Mouse (Mus musculus) left cerebral cortex, adult 8-10 months (tissue): Measurements from ENCODE around the gene Josd2. TPM values are rescaled to one million over a fixed set of nuclear protein-coding genes. Genes with fewer than 3 reads are reported as not detected.

Experiments used
- DNase-seq, 2 experiments: peaks; one replicate each; pipeline ENCODE4 v3.0.0; 2022; ENCODE audit warnings: low spot score in 2 of 2
- microRNA-seq, 2 experiments: library from miRNA; unstranded; fragments of <30 nt; microRNA quantifications; one replicate each; pipeline ENCODE4 v1.2.0; 2022
- total RNA-seq, 4 experiments: library from RNA; stranded (reverse); gene quantifications; 2 replicates each; pipeline ENCODE4 v1.2.4; 2022

Josd2 gene
- total RNA-seq, 4 experiments from 2014 or later, result 84.0 to 90.6 (median 87.5) TPM

DNA sequence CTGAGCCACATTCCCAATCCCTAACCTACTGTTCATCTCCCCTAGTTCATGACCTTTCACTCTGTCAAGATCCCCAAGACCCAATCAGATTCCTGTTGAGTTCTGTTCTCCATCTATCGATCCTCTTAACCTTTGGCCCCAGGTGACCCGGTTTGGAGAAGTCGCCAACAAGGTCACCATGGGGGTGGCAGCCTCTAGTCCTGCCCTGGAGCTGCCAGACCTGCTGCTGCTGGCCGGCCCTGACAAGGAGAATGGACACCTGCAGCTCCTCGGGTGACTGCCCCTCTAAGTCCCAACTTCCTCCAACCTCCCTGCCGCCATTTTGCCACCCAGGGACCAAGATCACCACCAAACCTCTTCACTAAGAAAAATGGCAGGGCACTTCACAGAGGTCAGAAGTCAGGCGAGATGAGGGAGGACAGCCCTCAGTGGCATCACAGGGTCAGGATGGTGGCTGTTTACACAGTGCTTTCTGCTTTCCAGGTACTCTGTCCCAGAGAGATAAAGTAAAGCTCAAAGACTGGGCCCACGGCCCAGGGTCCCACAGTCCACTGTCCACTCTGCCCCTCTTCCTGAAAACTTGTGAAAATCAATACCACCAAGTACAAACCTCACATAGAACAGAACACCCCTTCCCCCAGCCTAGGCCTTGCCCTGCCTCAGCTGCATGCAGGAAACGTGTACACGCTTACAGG lies 29.7 kb downstream of the Josd2 start:
- no peak for DNase-seq

DNA sequence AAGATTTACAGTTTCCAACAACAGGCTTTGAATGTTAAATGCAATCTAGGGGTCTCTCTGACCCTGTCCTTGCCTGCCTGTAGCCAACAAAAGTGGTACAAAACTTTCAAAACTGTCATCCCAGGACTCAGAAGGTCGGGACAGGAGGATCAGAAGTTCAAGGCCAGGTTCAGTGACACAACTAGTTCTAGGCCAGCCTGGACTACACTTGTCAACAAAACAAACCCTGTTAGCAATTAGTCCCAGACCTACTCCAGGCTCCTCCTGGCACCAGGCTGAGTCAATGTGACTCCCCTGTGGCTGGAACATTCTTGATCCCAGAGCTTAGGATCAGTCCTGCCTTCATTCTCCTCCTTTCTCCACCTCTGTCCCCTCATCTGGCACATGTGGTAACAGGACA lies 31.1 kb downstream of the Josd2 start:
- DNase-seq, result no peak

DNA sequence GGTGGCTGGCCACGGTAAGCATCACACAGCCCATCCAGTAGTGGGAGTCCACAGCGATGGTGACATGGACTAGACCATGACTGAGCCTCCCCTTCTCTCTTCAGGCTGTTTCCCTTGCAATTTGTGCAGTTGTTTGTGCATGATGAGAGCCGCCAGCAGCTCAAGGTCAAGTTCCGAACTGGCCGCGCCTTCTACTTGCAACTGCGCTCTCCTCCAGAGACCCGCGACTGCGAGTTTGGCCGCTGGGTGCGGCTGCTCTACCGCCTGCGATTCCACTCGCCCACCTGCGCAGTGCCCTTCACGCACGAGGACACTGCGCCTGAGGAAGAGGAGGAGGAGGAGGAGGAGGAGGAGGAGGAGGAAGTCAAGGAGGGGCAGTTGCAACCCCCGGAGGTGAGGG lies 32.3 kb downstream of the Josd2 start:
- DNase-seq, result no peak

DNA sequence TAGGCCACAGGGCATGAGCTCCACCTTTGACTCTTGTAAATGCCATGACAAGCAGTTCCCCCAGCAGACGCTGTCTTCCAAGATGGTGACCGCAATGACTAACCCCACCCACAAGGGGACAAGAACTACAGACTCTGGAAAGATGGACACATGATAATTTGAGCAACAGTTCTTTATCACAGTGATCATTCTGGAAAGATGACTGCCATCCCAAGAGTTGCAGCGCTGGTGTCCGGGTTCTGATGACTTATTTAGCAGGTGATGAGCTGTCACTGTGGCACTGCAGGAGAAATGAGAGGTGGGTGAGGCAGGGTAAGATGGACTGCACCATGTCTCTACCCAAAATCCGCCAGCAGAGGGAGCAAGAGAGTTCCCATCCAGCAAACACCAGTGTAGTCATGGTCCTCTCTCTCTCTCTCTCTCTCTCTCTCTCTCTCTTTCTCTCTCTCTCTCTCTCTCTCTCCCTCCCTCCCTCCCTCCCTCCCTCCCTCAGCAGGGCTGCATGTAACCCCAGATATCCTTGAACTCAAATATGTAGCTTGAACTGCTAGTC lies 33.9 kb downstream of the Josd2 start:
- no peak for DNase-seq

DNA sequence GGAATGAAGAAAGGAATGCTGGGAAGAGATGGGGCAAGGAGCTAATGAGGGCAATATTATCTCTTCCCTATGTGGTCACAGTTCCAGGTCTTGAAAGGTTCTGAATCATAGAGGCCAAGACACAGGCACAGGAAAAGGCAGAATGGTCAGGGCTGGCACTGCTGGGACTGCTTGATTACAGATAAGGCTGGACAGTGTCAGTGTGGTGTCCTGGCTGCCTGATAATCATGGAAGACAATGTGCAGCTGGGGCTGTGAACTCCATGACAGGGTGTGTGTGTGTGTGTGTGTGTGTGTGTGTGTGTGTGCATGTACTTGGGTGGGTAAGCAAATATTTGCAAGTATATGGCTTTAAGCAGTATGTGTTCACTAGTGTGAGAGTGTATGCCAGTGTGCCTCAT lies 39.7 kb downstream of the Josd2 start:
- DNase-seq, result no peak

DNA sequence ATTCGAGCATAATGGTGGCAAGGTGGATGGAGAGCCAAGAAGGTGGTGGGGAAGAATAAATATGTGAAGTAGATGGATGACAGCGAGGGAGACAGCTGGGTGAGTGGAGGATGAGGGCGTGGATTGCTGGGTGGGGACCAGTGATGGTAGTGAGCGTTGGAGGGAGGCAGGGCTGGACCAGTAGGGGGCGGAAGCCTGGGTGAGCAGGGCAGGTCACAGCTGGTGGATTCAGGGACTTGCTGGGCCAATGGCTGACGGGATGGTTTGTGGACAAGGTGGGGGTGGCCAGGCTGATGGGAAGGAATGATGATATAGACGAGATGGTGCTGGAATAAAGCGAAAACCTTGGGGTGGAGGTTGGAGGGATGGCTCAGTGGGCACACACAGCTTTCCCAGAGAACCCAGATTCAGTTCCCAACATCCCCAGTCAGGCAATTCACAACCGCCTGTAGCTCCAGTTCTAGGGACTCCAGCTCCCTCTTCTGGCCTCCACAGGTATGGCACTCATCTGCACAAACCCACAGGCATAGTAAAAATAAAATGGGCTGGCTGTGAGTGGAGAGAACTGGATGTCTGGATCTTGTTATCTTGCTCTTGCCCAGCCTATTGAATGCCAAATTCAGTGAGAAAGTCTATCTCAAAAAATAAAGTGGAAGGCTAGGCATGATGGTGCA lies 51.6 kb downstream of the Josd2 start:
- no peak for DNase-seq

DNA sequence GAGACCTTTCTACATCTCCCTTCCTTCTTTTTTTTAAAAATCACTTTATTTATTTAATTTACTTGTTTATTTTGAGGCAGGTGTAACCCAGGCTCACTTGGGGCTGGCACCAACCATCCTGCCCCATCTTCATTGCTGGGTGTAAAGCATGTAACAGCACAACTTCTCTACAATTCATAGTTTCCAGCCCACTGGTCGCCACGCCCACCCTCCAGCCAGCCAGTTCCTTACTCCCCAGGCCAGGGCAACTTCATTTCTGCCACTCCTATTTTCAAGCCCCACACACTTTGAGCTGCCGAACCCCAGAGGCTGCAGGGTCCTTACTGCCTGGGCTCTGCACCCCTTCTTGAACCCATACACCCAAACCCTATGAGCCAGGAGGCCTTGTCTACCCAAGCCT lies 53.2 kb downstream of the Josd2 start:
- DNase-seq, result no peak

Small RNA genes lying within 50 kb of the gene (microRNA-seq; reads per million reads assigned to microRNA genes)
- 11.9 to 17.2 reads per million in 2 experiments for gene Mir7052

Other genes with a start within 250 kb of the Josd2 start
- gene Klk1, start 242.6 kb upstream of the Josd2 start, total RNA-seq, result not detected
- gene Gm36864, start 231.8 kb upstream of the Josd2 start, total RNA-seq, result not detected
- 1 to 10 TPM in 3 of 4 experiments, under 1 TPM in 1; 0.87 to 1.8 (median 1.4) TPM for gene 1700028J19Rik, start 221.3 kb upstream of the Josd2 start, total RNA-seq
- 10 to 100 TPM; 81.6 to 96.2 (median 87.1) TPM for gene 2410002F23Rik, start 221.3 kb upstream of the Josd2 start, total RNA-seq
- under 1 TPM in 1 of 4 experiments, not detected in 3; 0.21 TPM for gene Acp4, start 210.6 kb upstream of the Josd2 start, total RNA-seq
- gene Gm15517, start 206.5 kb upstream of the Josd2 start, total RNA-seq, result not detected
- gene Clec11a, start 161.1 kb upstream of the Josd2 start, total RNA-seq, result 1 to 10 TPM; 2.6 to 3.7 (median 3.1) TPM
- gene Shank1, start 157.7 kb upstream of the Josd2 start, total RNA-seq, result 100 to 1,000 TPM; 509 to 568 (median 540) TPM
- 10 to 100 TPM; 64.0 to 74.2 (median 69.8) TPM for gene Syt3, start 83.9 kb upstream of the Josd2 start, total RNA-seq
- 1 to 10 TPM; 1.5 to 2.8 (median 2.2) TPM for gene 1700008O03Rik, start 82.2 kb upstream of the Josd2 start, total RNA-seq
- 100 to 1,000 TPM; 272 to 301 (median 284) TPM for gene Lrrc4b, start 39.0 kb upstream of the Josd2 start, total RNA-seq
- 1 to 10 TPM; 5.2 to 9.7 (median 6.4) TPM for gene Aspdh, start 2.6 kb upstream of the Josd2 start, total RNA-seq
- gene Emc10, start 28.5 kb downstream of the Josd2 start, total RNA-seq, result 100 to 1,000 TPM; 186 to 208 (median 193) TPM
- gene Fam71e1, start 28.6 kb downstream of the Josd2 start, total RNA-seq, result 10 to 100 TPM; 19.7 to 22.5 (median 20.8) TPM
- 1 to 10 TPM in 2 of 4 experiments, under 1 TPM in 2; 0.63 to 2.2 (median 1.4) TPM for gene Mybpc2, start 56.7 kb downstream of the Josd2 start, total RNA-seq
- under 1 TPM in 1 of 4 experiments, not detected in 3; 0.22 TPM for gene Spib, start 64.1 kb downstream of the Josd2 start, total RNA-seq
- gene Pold1, start 80.9 kb downstream of the Josd2 start, total RNA-seq, result 10 to 100 TPM; 10.5 to 13.8 (median 12.8) TPM
- 10 to 100 TPM; 61.1 to 71.4 (median 64.3) TPM for gene Nr1h2, start 86.0 kb downstream of the Josd2 start, total RNA-seq
- not detected for gene Napsa, start 104.4 kb downstream of the Josd2 start, total RNA-seq
- gene Kcnc3, start 122.7 kb downstream of the Josd2 start, total RNA-seq, result 10 to 100 TPM; 85.4 to 98.3 (median 97.3) TPM
- gene Myh14, start 202.9 kb downstream of the Josd2 start, total RNA-seq, result 10 to 100 TPM; 26.2 to 34.1 (median 29.1) TPM
- not detected for gene Izumo2, start 240.8 kb downstream of the Josd2 start, total RNA-seq